ENCODE assay signal across 9 mouse cellular contexts in genomic region chr4:33189735-33190036, GRCm38 (mm10). TPM values are rescaled to one million over a fixed set of nuclear protein-coding genes. Genes with fewer than 3 reads are reported as not detected.
DNase-seq lines count a peak whose midpoint lies in the region; ATAC-seq and TF ChIP-seq lines count a peak whose summit lies in the region.
"Had no signal": no experiment of that assay in that cellular context is flagged by ENCODE, and none has a peak within 500 bp of the region (broad histone marks: within the 10 kb centered on the region; RNA-seq: fewer than 3 reads in every experiment).

Gene Pm20d2 (minus strand): TSS chr4:33189737.

- WGBS in kidney, embryonic 15.5 days = 14% methylated on average over 6 of the region's 6 CpGs
- 15% methylated on average over 6 of the region's 6 CpGs for WGBS in embryonic facial prominence, embryonic 11.5 days
- WGBS in heart, postnatal 0 days = 21% methylated on average over 6 of the region's 6 CpGs
- WGBS in liver, embryonic 16.5 days (ENCODE audit: insufficient replicate concordance) = 9% methylated on average over 6 of the region's 6 CpGs

- no peak for DNase-seq in kidney, postnatal 25 days
- DNase-seq in embryonic facial prominence, embryonic 11.5 days (ENCODE audit: low spot score) = no peak
- DNase-seq in heart, postnatal 0 days (ENCODE audit: low spot score) = no peak
- no peak for DNase-seq in spleen, postnatal 14 days (ENCODE audit: low spot score in 2 of 2)
- DNase-seq in embryo, embryonic 11 days = no peak
- no peak for DNase-seq in cerebellum, adult 9-11 months

- H3K9me3 ChIP-seq in kidney, embryonic 15.5 days (replicated peaks) = no peaks in the 10 kb centered on the region
- H3K9me3 ChIP-seq in embryonic facial prominence, embryonic 11.5 days (replicated peaks; ENCODE audit: control insufficient read depth, low read length) = no peaks in the 10 kb centered on the region; the same call in 1 of the 2 replicates
- H3K9me3 ChIP-seq in heart, postnatal 0 days (replicated peaks; ENCODE audit: control insufficient read depth, low read length) = no peaks in the 10 kb centered on the region
- no peaks in the 10 kb centered on the region for H3K9me3 ChIP-seq in liver, embryonic 16.5 days (replicated peaks; ENCODE audit: control insufficient read depth, low read length)

- peak within 1 kb of the TSS; percentile 86 for H3K27ac ChIP-seq in kidney, embryonic 15.5 days
- H3K27ac ChIP-seq in embryonic facial prominence, embryonic 11.5 days (replicated peaks; ENCODE audit: low read depth, low read length) = 0 out of 2 replicates have a peak within 1 kb of the TSS, but pooled peaks have one; percentile 13
- H3K27ac ChIP-seq in heart, postnatal 0 days (ENCODE audit: low read depth) = peak within 1 kb of the TSS; percentile 93
- H3K27ac ChIP-seq in liver, embryonic 16.5 days (ENCODE audit: low read length) = no peak within 1 kb of the TSS
- H3K27ac ChIP-seq: macrophage had no signal

- H3K4me1 ChIP-seq in kidney, embryonic 15.5 days = peaks cover 10% of the 10 kb centered on the region
- no peaks in the 10 kb centered on the region for H3K4me1 ChIP-seq in embryonic facial prominence, embryonic 11.5 days (ENCODE audit: control insufficient read depth, insufficient read depth, low read length)
- H3K4me1 ChIP-seq in heart, postnatal 0 days (ENCODE audit: control insufficient read depth, insufficient read depth) = 0 out of 2 replicates have a peak, but pooled peaks cover 3% of the 10 kb centered on the region
- peaks cover 2% of the 10 kb centered on the region for H3K4me1 ChIP-seq in liver, embryonic 16.5 days (ENCODE audit: control insufficient read depth, low read depth, low read length)

- peak within 1 kb of the TSS; percentile 66 for H3K9ac ChIP-seq in kidney, embryonic 15.5 days
- H3K9ac ChIP-seq in embryonic facial prominence, embryonic 11.5 days (replicated peaks; ENCODE audit: low read length) = peak within 1 kb of the TSS; percentile 75
- H3K9ac ChIP-seq in heart, postnatal 0 days (replicated peaks; ENCODE audit: low read depth, low read length) = peak within 1 kb of the TSS; percentile 67
- H3K9ac ChIP-seq in liver, embryonic 16.5 days (ENCODE audit: low read depth, low read length) = peak within 1 kb of the TSS; percentile 50

- H3K4me3 ChIP-seq in kidney, embryonic 15.5 days (replicated peaks) = peak within 1 kb of the TSS; percentile 72
- peak within 1 kb of the TSS; percentile 64 for H3K4me3 ChIP-seq in embryonic facial prominence, embryonic 11.5 days (ENCODE audit: low read depth, low read length)
- H3K4me3 ChIP-seq in heart, postnatal 0 days (ENCODE audit: low read depth, low read length) = peak within 1 kb of the TSS; percentile 67
- peak within 1 kb of the TSS; percentile 60 for H3K4me3 ChIP-seq in liver, embryonic 16.5 days (ENCODE audit: low read depth, low read length)

- H3K4me2 ChIP-seq in kidney, embryonic 15.5 days = peak within 1 kb of the TSS; percentile 76
- H3K4me2 ChIP-seq in embryonic facial prominence, embryonic 11.5 days (ENCODE audit: low read depth, low read length) = peak within 1 kb of the TSS; percentile 94
- peak within 1 kb of the TSS; percentile 95 for H3K4me2 ChIP-seq in heart, postnatal 0 days (ENCODE audit: low read depth, low read length)
- H3K4me2 ChIP-seq in liver, embryonic 16.5 days (ENCODE audit: low read depth, low read length) = peak within 1 kb of the TSS; percentile 71

- TF ChIP-seq CTCF in heart, postnatal 0 days (IDR thresholded peaks at IDR 0.05; ENCODE audit: low read depth) = no peak

- ATAC-seq in kidney, embryonic 15.5 days (replicated peaks; ENCODE audit: low FRiP score) = no peak
- no peak for ATAC-seq in embryonic facial prominence, embryonic 11.5 days (replicated peaks; ENCODE audit: insufficient number of reproducible peaks, low FRiP score, low TSS enrichment, low read depth)
- no peak for ATAC-seq in heart, postnatal 0 days (ENCODE audit: insufficient read depth, low read depth)
- ATAC-seq in liver, embryonic 16.5 days (ENCODE audit: low read depth) = no peak

- no peaks in the 10 kb centered on the region for H3K36me3 ChIP-seq in kidney, embryonic 15.5 days
- H3K36me3 ChIP-seq in embryonic facial prominence, embryonic 11.5 days (replicated peaks; ENCODE audit: control insufficient read depth, insufficient read depth, low read depth, low read length) = no peaks in the 10 kb centered on the region
- no peaks in the 10 kb centered on the region for H3K36me3 ChIP-seq in heart, postnatal 0 days (replicated peaks; ENCODE audit: control insufficient read depth, insufficient read depth, low read length)
- no peaks in the 10 kb centered on the region for H3K36me3 ChIP-seq in liver, embryonic 16.5 days (ENCODE audit: control insufficient read depth, insufficient read depth)

- peaks cover 15% of the 10 kb centered on the region; the same call in 1 of the 2 replicates for H3K27me3 ChIP-seq in kidney, embryonic 15.5 days
- no peaks in the 10 kb centered on the region for H3K27me3 ChIP-seq in embryonic facial prominence, embryonic 11.5 days (ENCODE audit: control insufficient read depth, insufficient read depth, low read length)
- H3K27me3 ChIP-seq in heart, postnatal 0 days (ENCODE audit: control insufficient read depth, insufficient read depth, low read length) = peaks cover 7% of the 10 kb centered on the region; the same call in 1 of the 2 replicates
- H3K27me3 ChIP-seq in liver, embryonic 16.5 days (ENCODE audit: control insufficient read depth, insufficient read depth, low read depth, low read length) = peaks cover 30% of the 10 kb centered on the region

- no peak for TF ChIP-seq EP300 in heart, postnatal 0 days (IDR thresholded peaks at IDR 0.05; ENCODE audit: low read depth)

RNA-seq across cellular contexts. Expression of gene Pm20d2, which starts in this region (rescaled TPM):
- polyA plus RNA-seq in kidney, embryonic 15.5 days (2015; fragmentation: Nextera tagmentation; extraction: Ambion mirVana) = 0.83 and 1.2 TPM in 2 replicates
- 0.48 and 1.1 TPM in 2 replicates for polyA plus RNA-seq in embryonic facial prominence, embryonic 11.5 days (2014; fragmentation: Nextera tagmentation; extraction: Ambion mirVana)
- total RNA-seq in heart, postnatal 0 days (2014; rRNA removed; ENCODE audit: low replicate concordance) = 10.3 and 11.1 TPM in 2 replicates
- 2.8 and 4.4 TPM in 2 replicates for polyA plus RNA-seq in heart, postnatal 0 days (2015; fragmentation: Nextera tagmentation; extraction: Ambion mirVana)
- 0.06 and 0.13 TPM in 2 replicates for polyA plus RNA-seq in liver, embryonic 16.5 days (2015; fragmentation: Nextera tagmentation; extraction: Ambion mirVana)
- polyA plus RNA-seq: macrophage had no signal
